26 mouse cellular contexts compared by ENCODE assay signal in genomic region chr11:21470711-21471110, GRCm38 (mm10).
"Had no signal": no experiment of that assay in that cellular context is flagged by ENCODE, and none has a peak within 500 bp of the region (broad histone marks: within the 10 kb centered on the region; RNA-seq: fewer than 3 reads in every experiment).

No protein-coding gene starts in this region.

- H3K36me3 ChIP-seq: heart, embryonic 13.5 days; heart, embryonic 15.5 days; hindbrain, embryonic 13.5 days; hindbrain, embryonic 15.5 days; kidney, embryonic 15.5 days; limb, embryonic 12.5 days; liver, embryonic 13.5 days; liver, embryonic 15.5 days had no signal

- H3K27me3 ChIP-seq: heart, embryonic 13.5 days; heart, embryonic 15.5 days; hindbrain, embryonic 13.5 days; hindbrain, embryonic 15.5 days; kidney, embryonic 15.5 days; limb, embryonic 12.5 days; liver, embryonic 13.5 days; liver, embryonic 15.5 days had no signal

- H3K9me3 ChIP-seq: heart, embryonic 15.5 days; hindbrain, embryonic 13.5 days; hindbrain, embryonic 15.5 days; kidney, embryonic 15.5 days; limb, embryonic 12.5 days; liver, embryonic 13.5 days; liver, embryonic 15.5 days had no signal

- DNase-seq: gastrocnemius, postnatal 14 days; gastrocnemius, postnatal 36 days; heart, adult 11 months; heart, adult 2 months; heart, postnatal 14 days; heart, postnatal 36 days; kidney, adult 11 months; kidney, adult 2 months; kidney, adult 9 months; kidney, postnatal 14 days; kidney, postnatal 36 days; layer of hippocampus, adult 9-11 months; layer of hippocampus, postnatal 36 days; left cerebral cortex, postnatal 4 days; liver; liver, embryonic 13.5 days; liver, postnatal 0 days had no signal

- H3K4me3 ChIP-seq: heart, adult 2 months; heart, embryonic 13.5 days; heart, embryonic 15.5 days; hindbrain, embryonic 13.5 days; hindbrain, embryonic 15.5 days; kidney, embryonic 15.5 days; limb, embryonic 12.5 days; liver, embryonic 13.5 days; liver, embryonic 15.5 days had no signal

- H3K4me1 ChIP-seq: heart, embryonic 13.5 days; heart, embryonic 15.5 days; hindbrain, embryonic 13.5 days; hindbrain, embryonic 15.5 days; kidney, embryonic 15.5 days; limb, embryonic 12.5 days; liver, embryonic 13.5 days; liver, embryonic 15.5 days had no signal

- H3K27ac ChIP-seq: heart, adult 2 months; heart, embryonic 13.5 days; heart, embryonic 15.5 days; hindbrain, embryonic 13.5 days; hindbrain, embryonic 15.5 days; hindbrain, postnatal 0 days; kidney, embryonic 15.5 days; kidney, postnatal 0 days; limb, embryonic 12.5 days; liver, embryonic 13.5 days; liver, embryonic 15.5 days had no signal
